Mouse (Mus musculus) kidney, embryonic 16.5 days (tissue): ENCODE results near the gene Pbx1. TPM values are rescaled to one million over a fixed set of nuclear protein-coding genes. Genes with fewer than 3 reads are reported as not detected.

Experiments
- ATAC-seq: fragments of 200-750 bp; cut with Nextera tagmentation; 2 replicates; pipeline ENCODE4 v1.8.0; 2017; ENCODE audit warnings: moderate TSS enrichment; ENCODE audit not compliant: low FRiP score, low TSS enrichment
- H3K27ac ChIP-seq: fragments of 300-500 bp; sonication (generic); 2 replicates; pipeline ENCODE4 v1.5.1; 2014; ENCODE audit warnings: low read length
- H3K27me3 ChIP-seq: fragments of 300-500 bp; sonication (generic); 2 replicates; pipeline ENCODE4 v1.6.1; 2014; ENCODE audit warnings: low read length, control low read depth, mixed read lengths; ENCODE audit not compliant: insufficient read depth
- H3K36me3 ChIP-seq: fragments of 300-500 bp; sonication (generic); 2 replicates; pipeline ENCODE4 v1.6.1; 2014; ENCODE audit warnings: low read length, control low read depth, mixed read lengths; ENCODE audit not compliant: insufficient read depth
- H3K4me1 ChIP-seq: fragments of 300-500 bp; sonication (generic); 2 replicates; pipeline ENCODE4 v1.6.1; 2014; ENCODE audit warnings: low read length, control low read depth, mixed read lengths; ENCODE audit not compliant: insufficient read depth
- H3K4me2 ChIP-seq: fragments of 300-500 bp; sonication (generic); replicated peaks from 2 replicates; pipeline ENCODE4 v1.6.1; 2014; ENCODE audit warnings: low read depth, low read length
- H3K4me3 ChIP-seq: fragments of 300-500 bp; sonication (generic); 2 replicates; pipeline ENCODE4 v1.5.1; 2014; ENCODE audit warnings: mild to moderate bottlenecking, low read length
- H3K9ac ChIP-seq: fragments of 300-500 bp; sonication (generic); replicated peaks from 2 replicates; pipeline ENCODE4 v1.6.1; 2014; ENCODE audit warnings: low read length
- H3K9me3 ChIP-seq: fragments of 300-500 bp; sonication (generic); 2 replicates; pipeline ENCODE4 v1.6.1; 2016; ENCODE audit warnings: low read length, control low read depth
- WGBS: fragments of 180-500 bp; shearing (Covaris S2); extraction: QIAGEN DNeasy Blood & Tissue Kit; methylation state at CpG from one replicate; pipeline ENCODE4 v1.1.7; 2014; 5-methylcytosine and 5-hydroxymethylcytosine counted together
- polyA plus RNA-seq: library from polyadenylated mRNA; unstranded; fragments of >200 nt; fragmentation: Nextera tagmentation; extraction: Ambion mirVana; gene quantifications from 2 replicates; pipeline ENCODE4 v1.2.1, GENCODE M21; 2015

Gene Pbx1
- polyA plus RNA-seq, 1 experiment from 2014 or later, result 67.3 TPM

DNA sequence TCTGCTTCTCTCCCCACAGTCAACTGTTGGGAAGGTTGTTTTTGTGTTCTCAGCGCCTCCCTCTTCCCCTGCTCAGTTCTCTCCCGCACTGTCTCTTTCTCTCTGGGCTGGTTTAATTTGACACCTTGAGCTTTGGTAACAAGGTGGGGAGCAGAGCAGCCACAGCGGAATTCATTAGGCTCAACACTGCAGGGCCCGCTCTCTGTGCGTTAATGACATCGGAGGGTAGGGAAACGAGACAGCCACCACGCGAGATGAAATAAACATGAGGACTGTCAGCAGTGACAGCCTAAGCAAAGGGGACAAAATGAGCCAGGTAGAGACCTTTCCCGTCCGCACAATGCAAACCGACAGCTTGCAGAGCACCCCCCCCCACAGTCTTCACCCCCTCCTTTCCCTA, 90.2 kb downstream of the Pbx1 start:
- WGBS, result 30% methylated on average over 12 of the region's 12 CpGs
- H3K9ac ChIP-seq, result peak overlapping the region; percentile 38; the same call in 1 of the 2 replicates
- peaks cover 57% of the 10 kb centered on the region for H3K4me1 ChIP-seq
- H3K4me2 ChIP-seq, result peak overlapping the region; percentile 21; the same call in 1 of the 2 replicates
- 0 out of 2 replicates have a peak, but pooled peaks have one; percentile 11 for ATAC-seq
- H3K36me3 ChIP-seq, result no peaks in the 10 kb centered on the region; the same call in 1 of the 2 replicates
- no peaks in the 10 kb centered on the region for H3K9me3 ChIP-seq
- H3K27ac ChIP-seq, result peak overlapping the region; percentile 29; the same call in 1 of the 2 replicates
- H3K27me3 ChIP-seq, result no peaks in the 10 kb centered on the region
- H3K4me3 ChIP-seq, result no peak overlapping the region

DNA sequence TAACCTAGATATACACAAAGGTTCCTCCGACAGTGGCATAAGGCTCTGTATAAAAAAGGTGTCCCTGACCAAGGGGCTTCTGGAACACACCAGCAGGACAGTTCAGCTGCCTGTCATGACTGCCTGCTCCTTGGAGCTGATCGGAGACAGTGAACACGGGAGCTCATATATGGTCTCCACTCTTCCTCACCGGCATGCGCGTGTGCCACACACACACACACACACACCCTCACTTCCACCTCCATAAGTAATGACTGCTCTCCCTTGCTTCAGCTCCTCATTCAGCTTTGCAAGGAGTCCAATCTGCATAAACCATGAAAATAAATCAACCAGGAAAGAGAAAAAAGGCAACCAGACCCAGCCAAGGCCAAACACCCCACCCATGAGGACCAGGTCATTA, 90.7 kb downstream of the Pbx1 start:
- no peak overlapping the region for H3K4me3 ChIP-seq
- H3K9me3 ChIP-seq, result no peaks in the 10 kb centered on the region
- H3K4me1 ChIP-seq, result peaks cover 53% of the 10 kb centered on the region
- peak overlapping the region; percentile 29 for H3K27ac ChIP-seq
- no peak overlapping the region for H3K9ac ChIP-seq
- H3K36me3 ChIP-seq, result no peaks in the 10 kb centered on the region; the same call in 1 of the 2 replicates
- WGBS, result 65% methylated on average over 6 of the region's 6 CpGs
- no peaks in the 10 kb centered on the region for H3K27me3 ChIP-seq
- no peak overlapping the region for H3K4me2 ChIP-seq
- ATAC-seq, result 0 out of 2 replicates have a peak, but pooled peaks have one; percentile 39

DNA sequence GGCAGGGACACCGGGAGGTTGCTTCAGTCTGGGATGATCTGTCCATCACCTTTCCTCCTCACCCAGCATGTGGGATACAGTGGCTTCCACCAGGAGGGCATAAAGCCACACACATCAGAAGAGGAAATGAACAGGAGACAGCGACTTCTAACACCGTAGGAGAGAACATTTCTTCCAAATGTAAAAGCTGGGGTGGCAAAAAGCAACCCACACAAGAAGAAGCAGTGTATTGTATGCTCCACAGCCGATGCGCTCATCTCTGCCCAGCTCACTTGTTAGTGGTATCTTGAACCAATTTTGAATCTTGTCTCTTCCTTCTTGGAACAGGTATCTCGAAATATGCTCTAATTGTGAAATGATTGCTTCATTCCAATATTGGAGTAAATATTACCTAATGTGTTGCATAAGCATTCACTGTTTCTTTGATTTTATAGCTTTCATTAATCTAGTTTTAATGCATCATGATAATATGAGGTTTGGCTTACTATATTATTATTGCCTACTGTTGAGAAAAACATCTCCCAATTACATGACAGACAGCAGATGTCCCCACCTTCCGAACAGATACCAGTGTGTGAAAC, 95.7 kb downstream of the Pbx1 start:
- Histone ChIP-seq H3K27me3 (no peaks in the 10 kb centered on the region), H3K4me1 (peaks cover 23% of the 10 kb centered on the region), H3K27ac (no peak overlapping the region), H3K9me3 (no peaks in the 10 kb centered on the region), H3K36me3 (peaks cover 7% of the 10 kb centered on the region), H3K4me2 (no peak overlapping the region), H3K4me3 (no peak overlapping the region), H3K9ac (no peak overlapping the region)
- ATAC-seq, result no peak
- WGBS, result 92% methylated on average over 7 of the region's 7 CpGs

DNA sequence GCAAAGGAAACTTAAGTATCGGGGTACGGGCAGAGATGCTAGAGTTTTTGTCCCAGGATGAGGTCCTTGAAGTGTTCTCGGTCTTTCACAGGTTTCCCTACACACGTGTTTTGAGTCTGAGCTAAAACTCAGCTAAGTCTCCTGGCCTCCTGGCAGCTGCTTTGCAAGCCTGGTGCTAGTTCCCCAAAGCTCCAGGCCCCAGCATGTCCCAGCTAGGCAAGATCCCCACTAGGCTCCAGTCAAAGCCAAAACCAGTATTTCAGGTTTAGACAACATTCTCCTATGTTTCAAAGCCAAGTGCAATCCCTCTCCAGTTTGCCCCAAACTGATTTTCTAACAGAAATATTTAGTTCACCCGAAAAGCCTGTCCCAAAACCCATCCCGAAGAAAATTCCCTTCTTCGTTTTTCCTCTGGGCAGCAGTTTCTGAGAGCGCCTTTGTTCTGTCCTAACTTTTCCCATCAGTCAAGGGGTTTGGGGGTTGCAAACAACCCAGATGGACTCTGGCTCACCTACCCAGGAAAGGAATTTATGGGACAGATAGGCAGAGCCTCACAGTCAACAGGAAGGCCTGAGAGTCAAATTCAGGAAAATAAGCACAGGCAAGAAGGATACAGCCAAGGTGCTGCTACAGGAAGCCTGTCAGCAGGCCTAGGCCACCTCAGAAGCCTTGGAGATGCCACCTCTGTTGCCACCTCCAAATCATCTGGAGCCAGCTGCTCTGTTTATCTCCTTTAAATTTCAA, 97.1 kb downstream of the Pbx1 start:
- no peak overlapping the region for H3K4me3 ChIP-seq
- H3K9me3 ChIP-seq, result no peaks in the 10 kb centered on the region
- peaks cover 23% of the 10 kb centered on the region for H3K4me1 ChIP-seq
- ATAC-seq, result no peak
- no peak overlapping the region for H3K4me2 ChIP-seq
- H3K9ac ChIP-seq, result no peak overlapping the region
- peak overlapping the region; percentile 45; the same call in 1 of the 2 replicates for H3K27ac ChIP-seq
- WGBS, result 81% methylated on average over 8 of the region's 8 CpGs
- H3K27me3 ChIP-seq, result no peaks in the 10 kb centered on the region
- H3K36me3 ChIP-seq, result peaks cover 7% of the 10 kb centered on the region

DNA sequence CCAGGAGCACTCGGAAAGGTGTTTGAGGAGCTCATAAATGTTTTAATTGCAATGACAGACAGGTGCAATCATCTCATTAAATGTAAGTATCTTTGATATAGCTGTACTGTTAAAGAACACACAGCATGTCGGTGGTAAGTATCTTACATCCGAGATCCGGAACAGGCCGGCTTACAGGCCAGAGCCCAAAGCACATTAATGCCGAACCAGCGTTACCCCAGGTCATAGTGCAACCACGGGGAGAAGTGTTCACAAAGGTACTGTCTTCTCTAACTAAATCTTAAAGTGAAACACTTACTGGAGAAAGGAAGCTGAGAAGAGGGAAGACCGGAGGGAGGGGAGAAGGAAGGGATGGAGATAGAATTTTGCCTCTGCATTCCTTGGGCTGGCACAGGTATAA, 100.0 kb downstream of the Pbx1 start:
- H3K27me3 ChIP-seq, result no peaks in the 10 kb centered on the region
- H3K4me1 ChIP-seq, result peaks cover 31% of the 10 kb centered on the region
- no peak overlapping the region for H3K4me3 ChIP-seq
- no peak overlapping the region for H3K4me2 ChIP-seq
- ATAC-seq, result no peak
- no peaks in the 10 kb centered on the region for H3K9me3 ChIP-seq
- peaks cover 7% of the 10 kb centered on the region; the same call in 1 of the 2 replicates for H3K36me3 ChIP-seq
- H3K9ac ChIP-seq, result no peak overlapping the region
- no peak overlapping the region for H3K27ac ChIP-seq
- WGBS, result 87% methylated on average over 9 of the region's 9 CpGs

DNA sequence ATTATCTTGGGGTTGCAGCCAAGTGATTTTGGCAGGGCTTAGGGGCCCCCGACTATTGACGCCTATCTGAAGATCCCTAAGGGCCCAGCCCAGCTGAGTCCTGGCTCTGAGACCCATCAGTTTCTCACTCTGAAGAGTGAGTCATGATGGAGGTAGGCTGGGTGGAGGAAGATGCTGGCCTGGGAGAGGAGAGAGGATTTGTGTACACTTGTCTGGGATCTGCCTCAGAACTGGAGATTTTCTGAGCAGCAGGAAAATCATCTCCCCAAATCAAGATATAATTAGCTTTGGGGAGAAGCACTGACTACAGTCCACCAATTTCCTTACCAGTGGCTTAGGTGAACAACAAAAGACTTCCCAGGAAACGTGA, 103.8 kb downstream of the Pbx1 start:
- WGBS, result 63% methylated on average over 3 of the region's 3 CpGs
- ATAC-seq, result no peak
- Histone ChIP-seq H3K9me3 (no peaks in the 10 kb centered on the region), H3K9ac (no peak overlapping the region), H3K27me3 (no peaks in the 10 kb centered on the region), H3K36me3 (no peaks in the 10 kb centered on the region), H3K27ac (no peak overlapping the region), H3K4me1 (peaks cover 42% of the 10 kb centered on the region), H3K4me2 (no peak overlapping the region), H3K4me3 (no peak overlapping the region)

DNA sequence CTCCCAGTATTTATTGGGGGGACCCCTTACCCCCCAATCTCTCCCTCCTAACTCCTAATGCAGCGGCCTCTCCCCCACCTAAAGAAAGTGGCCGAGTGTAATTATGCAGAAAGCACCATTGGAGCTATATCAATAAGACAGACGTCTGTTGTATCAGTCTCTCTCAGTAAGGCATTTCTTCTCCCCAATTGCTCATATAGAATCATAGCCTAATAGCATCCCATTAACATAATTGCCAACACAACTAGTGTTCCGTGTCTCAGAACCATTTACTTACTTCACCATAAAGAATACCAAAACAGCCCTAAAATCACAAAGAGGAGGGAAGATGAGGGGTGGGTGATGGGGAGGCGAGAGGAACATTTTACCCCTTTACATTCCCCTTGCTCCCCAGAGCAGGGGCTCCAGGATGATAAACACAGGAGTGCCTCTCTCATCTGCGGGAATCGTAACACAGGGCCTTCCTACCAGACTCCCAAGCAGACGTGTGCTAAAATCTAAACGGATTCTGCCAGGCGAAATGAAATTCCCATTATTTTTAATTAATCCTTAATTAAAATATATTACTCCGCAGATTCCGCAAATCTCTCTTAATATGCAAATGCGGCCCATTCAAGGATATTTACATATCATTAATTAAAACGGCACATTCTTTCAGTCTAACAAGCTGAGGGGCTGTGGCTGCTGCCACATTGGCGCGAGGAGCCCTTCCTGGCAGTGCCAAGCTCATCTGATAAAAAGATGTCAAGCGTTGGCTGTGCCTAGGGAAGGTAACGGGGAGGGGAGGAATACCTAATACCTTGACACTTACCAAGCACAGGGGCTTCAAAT, 104.5 kb downstream of the Pbx1 start:
- Histone ChIP-seq H3K4me3 (no peak overlapping the region), H3K27me3 (no peaks in the 10 kb centered on the region), H3K4me2 (no peak overlapping the region), H3K27ac (no peak overlapping the region), H3K36me3 (0 out of 2 replicates have a peak, but pooled peaks cover under 1% of the 10 kb centered on the region), H3K4me1 (peaks cover 42% of the 10 kb centered on the region), H3K9me3 (no peaks in the 10 kb centered on the region), H3K9ac (no peak overlapping the region)
- ATAC-seq, result no peak
- WGBS, result 77% methylated on average over 18 of the region's 18 CpGs

DNA sequence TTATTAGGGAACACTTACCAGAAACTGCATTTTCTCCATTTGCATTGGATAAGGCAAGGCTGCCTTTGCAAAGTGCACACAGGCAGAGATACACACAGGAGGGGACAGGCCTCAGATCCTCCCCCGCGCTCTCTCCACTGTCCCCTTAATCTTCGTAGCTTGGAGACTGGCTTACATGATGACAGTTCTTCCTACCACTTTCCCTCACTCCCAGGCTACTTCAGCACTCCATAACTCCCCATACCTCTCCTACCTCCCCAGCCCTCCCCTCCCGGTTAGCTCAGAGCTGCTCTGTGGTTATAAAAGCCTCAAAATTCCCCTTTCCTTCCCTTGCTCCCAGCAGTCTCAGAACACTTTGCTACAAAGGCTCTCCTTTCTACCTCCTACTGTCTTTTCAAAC, 106.3 kb downstream of the Pbx1 start:
- peaks cover 8% of the 10 kb centered on the region; the same call in 1 of the 2 replicates for H3K36me3 ChIP-seq
- no peak overlapping the region for H3K27ac ChIP-seq
- WGBS, result 49% methylated on average over 4 of the region's 4 CpGs
- H3K4me2 ChIP-seq, result no peak overlapping the region
- no peaks in the 10 kb centered on the region for H3K9me3 ChIP-seq
- H3K4me3 ChIP-seq, result no peak overlapping the region
- H3K4me1 ChIP-seq, result peaks cover 36% of the 10 kb centered on the region
- no peak for ATAC-seq
- H3K9ac ChIP-seq, result no peak overlapping the region
- H3K27me3 ChIP-seq, result no peaks in the 10 kb centered on the region

DNA sequence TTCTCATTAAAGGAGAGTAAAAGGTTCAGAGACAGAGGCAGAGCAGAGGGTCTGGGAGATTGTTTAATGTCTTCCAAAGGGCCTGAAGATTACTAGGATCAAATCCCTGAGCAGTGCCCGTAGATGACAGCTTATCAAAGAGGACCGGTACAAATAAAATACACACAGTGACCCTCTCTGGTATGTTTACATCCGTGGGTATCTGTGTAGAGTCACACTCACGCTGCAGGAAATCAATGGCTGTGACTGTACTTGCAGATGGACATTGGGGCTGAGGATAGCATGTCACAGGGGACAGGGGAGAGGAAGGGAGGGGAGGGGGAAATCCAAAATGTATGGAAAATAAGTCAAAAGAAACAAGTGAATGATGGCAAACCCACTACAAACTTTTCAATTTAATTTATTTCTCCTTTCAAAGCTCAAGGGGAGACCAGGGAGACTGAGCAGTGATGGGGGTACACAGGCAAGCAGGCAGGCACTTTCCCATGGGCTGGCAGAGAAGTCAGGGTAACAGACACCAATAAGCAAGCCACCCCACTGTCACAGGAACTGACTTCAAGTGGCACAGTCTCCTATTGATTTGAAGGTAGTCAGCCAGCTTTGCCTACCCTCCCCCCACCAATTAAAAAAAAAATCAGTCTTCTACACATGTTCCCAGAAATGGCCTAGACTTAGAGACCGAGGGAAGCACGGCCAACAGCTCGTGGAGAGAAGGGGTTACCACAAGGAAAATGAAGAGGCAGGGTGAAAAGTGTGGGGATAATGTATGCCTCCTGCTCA, 107.6 kb downstream of the Pbx1 start:
- H3K27me3 ChIP-seq, result no peaks in the 10 kb centered on the region
- no peak overlapping the region for H3K4me2 ChIP-seq
- H3K4me1 ChIP-seq, result peaks cover 35% of the 10 kb centered on the region
- H3K9me3 ChIP-seq, result no peaks in the 10 kb centered on the region
- H3K4me3 ChIP-seq, result no peak overlapping the region
- WGBS, result 66% methylated on average over 7 of the region's 7 CpGs
- no peak overlapping the region for H3K9ac ChIP-seq
- peaks cover 8% of the 10 kb centered on the region; the same call in 1 of the 2 replicates for H3K36me3 ChIP-seq
- H3K27ac ChIP-seq, result no peak overlapping the region
- ATAC-seq, result no peak
